Mouse (Mus musculus): ENCODE measurements around the gene Ift80. TPM values are rescaled to one million over a fixed set of nuclear protein-coding genes. Genes with fewer than 3 reads are reported as not detected.

Ift80 gene
- polyA plus RNA-seq, 1 experiment = not detected

DNA sequence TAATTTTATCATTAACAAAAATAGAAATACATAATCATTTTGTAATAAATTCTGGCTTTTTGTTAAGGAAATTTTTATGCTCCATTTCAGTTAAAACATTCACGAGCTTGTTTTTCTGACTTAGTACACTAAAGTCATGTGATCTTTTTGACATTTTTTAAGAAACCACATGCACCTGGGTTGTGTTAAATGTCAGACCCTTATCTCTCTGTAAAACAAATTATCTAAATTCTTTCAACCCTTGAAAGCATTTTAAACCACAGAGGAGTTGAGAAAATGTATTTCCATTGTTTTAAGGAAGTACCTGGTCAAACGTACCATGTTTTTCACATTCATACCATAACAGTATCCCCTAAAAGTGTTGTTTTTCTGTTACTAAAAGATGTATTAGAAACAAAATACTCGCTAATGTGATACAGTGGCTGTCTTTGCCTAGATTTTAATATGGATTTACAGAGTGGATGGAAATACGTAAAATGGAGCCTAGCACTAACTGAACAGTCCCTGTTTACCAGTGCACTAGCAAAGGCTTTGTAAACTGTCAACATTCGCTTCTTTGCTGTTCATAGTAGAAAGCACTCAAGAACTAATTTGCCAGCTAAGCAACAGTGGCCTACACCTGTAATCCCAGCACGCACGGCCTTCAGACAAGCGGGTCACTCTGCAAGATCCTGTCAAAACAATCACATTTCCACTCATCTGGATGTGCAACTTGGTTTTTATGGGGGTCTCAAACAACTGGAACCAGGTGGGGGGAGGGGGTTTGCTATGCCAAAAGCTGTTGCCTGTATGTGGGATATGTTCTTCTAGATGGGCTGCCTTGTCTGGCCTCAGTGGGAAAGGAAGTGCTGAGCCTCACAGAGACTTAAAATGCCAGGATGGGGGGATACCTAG lies 29.5 kb downstream of the Ift80 start:
- 93% methylated on average over 8 of the region's 8 CpGs for WGBS
- no peak for TF ChIP-seq CTCF (IDR thresholded peaks at IDR 0.05; ENCODE audit: insufficient read depth, low read depth, low read length)
- no peak for TF ChIP-seq POLR2A (IDR thresholded peaks at IDR 0.05; ENCODE audit: insufficient read depth, low read depth, low read length)
- Histone ChIP-seq H3K4me1 (ENCODE audit: control insufficient read depth, insufficient read depth, low read length) (0 out of 2 replicates have a peak, but pooled peaks cover 3% of the 10 kb centered on the region), H3K4me3 (ENCODE audit: insufficient read depth, low read depth, low read length) (no peak overlapping the region), H3K27ac (ENCODE audit: insufficient read depth, low read depth, low read length) (no peak overlapping the region)

DNA sequence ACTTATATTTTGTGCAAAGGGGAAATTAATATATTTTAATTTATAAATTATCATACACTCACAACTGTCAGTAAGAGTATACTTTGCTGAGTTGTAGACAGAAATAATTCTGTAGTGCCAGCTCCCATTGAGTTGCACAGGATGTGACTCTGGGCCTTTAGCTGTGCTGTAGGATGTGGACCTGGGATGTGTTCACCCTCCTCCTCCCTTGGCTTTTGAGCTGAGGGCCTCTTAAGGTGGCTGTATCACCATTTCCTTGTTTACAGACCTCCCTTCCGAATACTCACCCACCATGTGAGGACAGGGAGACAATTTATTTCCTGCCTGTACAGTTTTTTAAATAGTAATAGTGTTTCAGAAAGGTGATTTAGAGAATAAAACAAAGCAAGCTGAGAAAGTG lies 30.8 kb downstream of the Ift80 start:
- 79% methylated on average over 1 of the region's 1 CpGs for WGBS
- no peak overlapping the region for H3K4me3 ChIP-seq (ENCODE audit: insufficient read depth, low read depth, low read length)
- no peak for TF ChIP-seq CTCF (IDR thresholded peaks at IDR 0.05; ENCODE audit: insufficient read depth, low read depth, low read length)
- no peak for TF ChIP-seq POLR2A (IDR thresholded peaks at IDR 0.05; ENCODE audit: insufficient read depth, low read depth, low read length)
- H3K4me1 ChIP-seq (ENCODE audit: control insufficient read depth, insufficient read depth, low read length) = 0 out of 2 replicates have a peak, but pooled peaks cover 3% of the 10 kb centered on the region
- no peak overlapping the region for H3K27ac ChIP-seq (ENCODE audit: insufficient read depth, low read depth, low read length)

DNA sequence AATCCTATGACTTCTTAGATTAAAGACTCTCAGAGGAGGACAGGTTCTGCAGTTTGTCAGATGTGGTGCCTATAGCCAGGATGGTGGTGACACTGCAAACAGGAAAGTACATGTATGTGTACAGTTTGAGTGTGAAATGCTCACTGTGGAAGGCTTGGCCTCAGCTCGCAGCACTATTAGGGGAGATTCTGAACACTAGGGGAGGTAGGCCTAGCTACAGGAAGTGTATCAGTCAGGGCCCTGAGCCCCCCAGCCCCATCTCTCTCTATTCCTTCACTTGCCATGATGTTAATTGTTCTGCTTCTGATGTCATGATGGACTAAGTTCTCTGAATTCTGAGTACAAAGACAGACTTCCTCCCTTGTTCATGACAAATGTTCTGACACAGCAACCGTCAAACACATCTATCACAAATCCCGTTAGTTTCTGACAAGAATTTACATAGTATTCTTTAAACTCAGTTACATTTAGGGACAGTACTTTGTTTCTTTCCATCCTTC lies 35.2 kb downstream of the Ift80 start:
- WGBS = 98% methylated on average over 3 of the region's 3 CpGs
- TF ChIP-seq POLR2A (IDR thresholded peaks at IDR 0.05; ENCODE audit: insufficient read depth, low read depth, low read length) (no peak), CTCF (IDR thresholded peaks at IDR 0.05; ENCODE audit: insufficient read depth, low read depth, low read length) (no peak)
- Histone ChIP-seq H3K27ac (ENCODE audit: insufficient read depth, low read depth, low read length) (no peak overlapping the region), H3K4me1 (ENCODE audit: control insufficient read depth, insufficient read depth, low read length) (no peaks in the 10 kb centered on the region), H3K4me3 (ENCODE audit: insufficient read depth, low read depth, low read length) (no peak overlapping the region)

DNA sequence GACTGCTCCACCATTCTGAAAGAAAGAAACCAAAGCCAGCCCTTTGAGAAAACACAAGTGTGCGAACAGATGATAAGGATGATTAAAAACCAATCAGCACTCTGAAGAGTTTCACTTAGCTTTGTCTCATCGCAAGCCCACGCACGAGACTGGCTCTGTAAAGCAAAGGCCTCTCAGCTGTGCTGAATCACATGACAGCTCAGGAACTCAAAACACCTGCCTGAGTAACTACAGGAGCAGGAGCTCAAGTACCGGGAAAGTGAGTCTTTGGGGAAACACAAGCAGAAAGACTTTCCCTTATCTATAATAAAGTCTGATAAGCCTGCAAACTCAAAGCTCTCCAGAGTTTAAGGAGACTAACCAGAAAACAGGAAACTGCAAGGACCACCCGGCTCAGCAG lies 37.0 kb downstream of the Ift80 start:
- Histone ChIP-seq H3K27ac (ENCODE audit: insufficient read depth, low read depth, low read length) (no peak overlapping the region), H3K4me3 (ENCODE audit: insufficient read depth, low read depth, low read length) (no peak overlapping the region), H3K4me1 (ENCODE audit: control insufficient read depth, insufficient read depth, low read length) (no peaks in the 10 kb centered on the region)
- TF ChIP-seq POLR2A (IDR thresholded peaks at IDR 0.05; ENCODE audit: insufficient read depth, low read depth, low read length) (no peak), CTCF (IDR thresholded peaks at IDR 0.05; ENCODE audit: insufficient read depth, low read depth, low read length) (no peak)
- 92% methylated on average over 6 of the region's 6 CpGs for WGBS

DNA sequence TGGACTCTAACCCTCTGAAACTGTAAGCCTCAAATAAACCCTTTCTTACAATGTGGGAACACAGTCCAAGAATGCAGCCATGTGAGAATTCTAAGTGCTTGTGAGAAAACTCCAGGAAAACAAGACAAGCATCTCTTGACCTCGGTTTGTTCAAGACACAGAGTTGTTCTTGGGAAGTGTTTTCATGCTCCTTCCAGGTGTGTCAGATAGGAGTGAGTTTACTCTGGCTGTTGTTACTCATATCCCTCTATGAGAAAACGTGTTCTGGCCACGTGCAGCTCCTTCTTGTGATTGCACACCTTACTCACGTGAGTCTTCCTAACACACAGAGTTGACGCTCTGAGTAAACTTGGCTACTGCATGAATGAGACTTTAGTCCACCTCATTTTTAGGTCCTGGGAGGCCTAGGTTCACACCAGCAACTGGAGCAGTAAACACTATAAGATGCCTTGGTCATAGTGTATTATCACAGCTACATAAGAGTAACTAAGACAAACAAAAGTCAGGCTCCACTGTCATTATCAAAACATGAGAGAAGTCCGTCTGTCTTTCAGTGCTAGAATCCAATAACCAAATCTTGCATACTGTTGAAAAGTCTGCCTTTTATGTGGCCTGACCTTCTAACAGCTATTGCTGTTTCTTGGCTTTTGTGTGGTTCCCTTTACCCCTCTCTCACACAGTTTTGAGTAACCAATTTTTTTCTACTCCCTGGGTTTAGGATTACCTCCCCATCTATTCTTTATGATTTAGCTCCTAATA lies 37.7 kb downstream of the Ift80 start:
- TF ChIP-seq POLR2A (IDR thresholded peaks at IDR 0.05; ENCODE audit: insufficient read depth, low read depth, low read length) (no peak), CTCF (IDR thresholded peaks at IDR 0.05; ENCODE audit: insufficient read depth, low read depth, low read length) (no peak)
- no peak overlapping the region for H3K27ac ChIP-seq (ENCODE audit: insufficient read depth, low read depth, low read length)
- no peak overlapping the region for H3K4me3 ChIP-seq (ENCODE audit: insufficient read depth, low read depth, low read length)
- no peaks in the 10 kb centered on the region for H3K4me1 ChIP-seq (ENCODE audit: control insufficient read depth, insufficient read depth, low read length)
- WGBS = 96% methylated on average over 6 of the region's 6 CpGs

DNA sequence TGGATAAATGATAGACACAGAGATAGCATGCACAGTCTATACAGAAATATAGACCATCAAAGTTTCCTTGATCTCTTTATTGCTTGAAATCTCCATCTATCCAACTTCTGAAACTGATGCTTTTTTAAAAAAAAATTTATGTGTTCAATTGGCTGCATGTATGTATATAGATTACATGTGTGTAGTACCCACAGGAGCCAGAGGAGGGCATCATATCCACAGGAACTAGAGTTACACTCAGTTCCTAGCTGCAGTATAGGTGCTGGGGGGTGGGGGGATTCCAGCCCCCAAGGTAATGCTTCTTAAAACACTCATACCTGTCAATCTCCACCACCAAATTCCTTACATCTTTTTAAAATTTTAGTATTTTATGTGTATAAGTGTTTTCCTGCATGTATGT lies 39.7 kb downstream of the Ift80 start:
- H3K27ac ChIP-seq (ENCODE audit: insufficient read depth, low read depth, low read length) = no peak overlapping the region
- H3K4me1 ChIP-seq (ENCODE audit: control insufficient read depth, insufficient read depth, low read length) = no peaks in the 10 kb centered on the region
- TF ChIP-seq POLR2A (IDR thresholded peaks at IDR 0.05; ENCODE audit: insufficient read depth, low read depth, low read length) (no peak), CTCF (IDR thresholded peaks at IDR 0.05; ENCODE audit: insufficient read depth, low read depth, low read length) (no peak)
- no peak overlapping the region for H3K4me3 ChIP-seq (ENCODE audit: insufficient read depth, low read depth, low read length)

DNA sequence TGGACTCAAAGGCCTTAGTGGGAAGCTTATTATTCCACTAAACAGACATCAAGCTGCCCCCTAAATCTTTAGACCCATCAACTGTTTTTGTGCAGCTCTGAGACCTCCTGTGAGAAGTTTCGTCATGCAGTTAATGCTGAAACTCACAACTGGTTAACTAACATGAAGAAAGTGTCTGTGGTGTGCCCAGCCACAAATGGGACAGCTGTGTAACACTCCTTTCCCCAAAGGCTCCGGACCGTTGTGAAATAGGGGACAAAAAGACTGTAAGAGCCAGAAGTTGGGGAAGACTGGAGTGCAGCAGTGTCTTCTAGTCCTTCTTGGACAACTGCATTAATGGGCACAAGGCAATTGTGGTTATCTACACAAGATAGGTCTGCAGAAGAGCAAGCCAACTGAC lies 47.0 kb downstream of the Ift80 start:
- TF ChIP-seq CTCF (IDR thresholded peaks at IDR 0.05; ENCODE audit: insufficient read depth, low read depth, low read length) (no peak), POLR2A (IDR thresholded peaks at IDR 0.05; ENCODE audit: insufficient read depth, low read depth, low read length) (no peak)
- Histone ChIP-seq H3K4me1 (ENCODE audit: control insufficient read depth, insufficient read depth, low read length) (no peaks in the 10 kb centered on the region), H3K27ac (ENCODE audit: insufficient read depth, low read depth, low read length) (no peak overlapping the region), H3K4me3 (ENCODE audit: insufficient read depth, low read depth, low read length) (no peak overlapping the region)
- 73% methylated on average over 3 of the region's 3 CpGs for WGBS

DNA sequence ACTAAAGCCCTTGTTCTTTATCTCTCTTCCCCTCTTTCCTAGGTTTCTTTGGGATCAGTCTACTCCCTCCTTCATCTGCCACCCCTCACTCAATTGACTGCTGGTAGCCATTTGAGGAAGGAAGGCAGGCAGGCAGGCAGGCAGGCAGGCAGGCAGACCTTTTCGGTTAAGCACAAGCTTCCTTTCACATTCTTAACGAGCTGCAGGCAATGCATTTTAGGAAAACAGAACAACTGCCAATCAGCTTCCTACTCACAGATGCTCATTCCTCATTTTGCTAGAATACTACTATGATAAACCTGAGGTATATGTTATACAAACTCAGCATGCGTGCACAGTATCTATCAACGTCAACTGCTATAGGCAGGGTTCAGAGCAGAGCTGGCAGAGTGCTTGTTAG lies 47.9 kb downstream of the Ift80 start:
- Histone ChIP-seq H3K4me3 (ENCODE audit: insufficient read depth, low read depth, low read length) (no peak overlapping the region), H3K4me1 (ENCODE audit: control insufficient read depth, insufficient read depth, low read length) (no peaks in the 10 kb centered on the region), H3K27ac (ENCODE audit: insufficient read depth, low read depth, low read length) (no peak overlapping the region)
- TF ChIP-seq POLR2A (IDR thresholded peaks at IDR 0.05; ENCODE audit: insufficient read depth, low read depth, low read length) (no peak), CTCF (IDR thresholded peaks at IDR 0.05; ENCODE audit: insufficient read depth, low read depth, low read length) (no peak)
- 54% methylated on average over 4 of the region's 4 CpGs for WGBS

DNA sequence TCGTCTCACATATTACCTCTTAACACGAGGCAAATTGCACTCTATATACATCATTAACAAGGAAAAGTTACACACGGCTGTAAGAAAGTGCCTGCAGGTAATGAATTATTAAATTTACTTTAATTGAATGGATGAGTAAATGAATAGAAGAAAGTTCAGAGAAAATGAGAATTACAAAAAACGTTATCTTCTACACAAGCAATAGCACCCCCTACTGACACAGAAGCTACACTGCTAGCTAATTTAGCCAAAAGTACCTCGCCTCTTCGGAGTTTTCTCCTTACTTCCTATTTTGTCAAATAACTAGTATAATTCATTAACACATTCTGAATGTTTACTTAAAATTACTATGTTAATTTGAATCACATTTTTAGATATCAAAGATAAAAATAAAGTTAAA lies 49.9 kb downstream of the Ift80 start:
- H3K4me3 ChIP-seq (ENCODE audit: insufficient read depth, low read depth, low read length) = no peak overlapping the region
- no peak for TF ChIP-seq CTCF (IDR thresholded peaks at IDR 0.05; ENCODE audit: insufficient read depth, low read depth, low read length)
- TF ChIP-seq POLR2A (IDR thresholded peaks at IDR 0.05; ENCODE audit: insufficient read depth, low read depth, low read length) = no peak
- WGBS = 20% methylated on average over 6 of the region's 6 CpGs
- no peak overlapping the region for H3K27ac ChIP-seq (ENCODE audit: insufficient read depth, low read depth, low read length)
- H3K4me1 ChIP-seq (ENCODE audit: control insufficient read depth, insufficient read depth, low read length) = no peaks in the 10 kb centered on the region
